Mouse (Mus musculus): ENCODE results near the gene Ttll12. TPM values are rescaled to one million over a fixed set of nuclear protein-coding genes. Genes with fewer than 3 reads are reported as not detected.

The Ttll12 gene
- total RNA-seq (2022), result 10 to 100 TPM in 3 of 4 experiments, 1 to 10 TPM in 1; 9.5 to 13.3 (median 11.7) TPM

DNA sequence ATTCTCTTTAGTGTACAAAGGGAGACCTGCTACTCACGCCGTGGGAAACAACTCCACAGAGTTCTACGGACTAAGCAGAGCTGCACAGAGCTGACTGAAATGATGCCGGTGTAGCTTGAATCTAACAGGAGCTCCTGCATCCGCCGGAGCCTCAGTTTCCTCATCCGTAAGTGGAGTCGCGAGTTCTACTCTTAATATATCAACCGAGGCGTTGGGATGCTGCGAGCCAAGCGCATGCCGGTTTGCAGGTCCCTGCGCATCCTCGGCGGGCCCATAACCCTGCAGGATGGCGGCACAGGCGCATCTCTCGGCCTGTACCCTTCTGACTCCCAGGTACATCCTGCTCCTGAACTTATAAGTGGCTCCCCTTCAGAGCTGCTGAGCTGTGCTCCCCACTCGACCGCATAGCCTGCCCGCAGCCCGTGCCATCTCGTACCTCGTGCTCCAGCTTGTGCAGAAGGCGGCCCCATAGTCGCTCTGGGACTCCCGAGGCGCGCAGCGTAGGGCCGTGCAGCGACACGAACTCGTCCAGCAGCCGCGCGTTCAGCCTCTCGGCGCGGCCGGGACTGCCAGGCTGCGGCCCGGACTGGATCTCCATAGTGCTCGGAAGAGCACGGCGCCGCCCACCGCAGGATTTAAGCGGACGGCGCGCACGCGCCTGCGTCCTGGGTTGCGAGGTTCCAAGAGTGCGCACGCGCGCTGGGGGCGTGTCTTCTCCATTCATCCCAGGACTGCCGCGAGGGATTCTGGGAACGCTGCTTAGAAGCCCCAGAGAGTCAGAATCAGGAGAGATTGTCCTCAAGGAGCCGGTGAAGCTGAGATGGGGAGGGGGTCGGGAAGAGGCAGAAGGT lies at the start of gene Ttll12:
Gene Ttll12 (minus strand): TSS at position 645 of the 851 bp plus-strand sequence.
- peak; percentile 89 to 96 for DNase-seq (ENCODE audit: low spot score in 2 of 2)

DNA sequence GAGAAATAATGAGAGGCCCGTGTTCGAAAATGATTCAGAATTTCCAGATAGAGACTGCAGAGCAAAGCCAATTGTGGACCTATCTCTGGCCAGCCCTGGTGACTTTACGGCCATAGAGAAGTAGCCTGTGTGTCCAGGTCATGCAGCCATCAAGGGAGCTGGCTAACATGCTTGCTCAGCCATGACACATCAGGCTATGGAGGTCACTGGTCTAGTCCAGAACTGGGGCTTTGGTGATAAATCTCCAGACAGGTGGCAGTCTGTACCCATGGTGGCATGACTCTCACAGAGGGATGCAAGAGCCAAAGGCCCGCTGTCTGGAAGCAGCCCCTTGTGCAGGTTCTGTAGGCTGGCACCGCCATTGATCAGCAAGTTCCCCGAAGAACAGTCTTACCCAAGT lies 47.6 kb upstream of the Ttll12 start:
- no peak for DNase-seq (ENCODE audit: low spot score in 2 of 2)

DNA sequence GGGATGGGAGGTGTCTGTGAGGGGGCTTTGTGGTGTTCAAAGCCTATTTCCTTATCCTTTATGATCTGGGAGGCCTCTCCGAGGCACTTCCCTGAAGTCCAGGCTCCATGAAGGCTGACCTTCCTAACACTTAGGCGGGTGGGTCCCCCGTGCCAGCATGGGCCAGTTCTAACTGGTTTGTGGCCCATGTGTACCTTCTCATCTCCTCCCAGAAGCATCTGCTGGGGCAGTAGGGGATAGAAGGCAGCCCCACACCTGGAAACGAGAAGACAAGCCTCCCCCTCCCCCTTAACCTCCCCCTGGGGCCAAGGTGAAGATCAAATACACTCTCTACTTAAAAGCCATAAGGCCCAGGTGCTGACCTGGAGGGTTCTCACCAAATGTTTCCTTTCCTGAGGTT lies 45.3 kb upstream of the Ttll12 start:
- DNase-seq (ENCODE audit: low spot score in 2 of 2), result no peak

DNA sequence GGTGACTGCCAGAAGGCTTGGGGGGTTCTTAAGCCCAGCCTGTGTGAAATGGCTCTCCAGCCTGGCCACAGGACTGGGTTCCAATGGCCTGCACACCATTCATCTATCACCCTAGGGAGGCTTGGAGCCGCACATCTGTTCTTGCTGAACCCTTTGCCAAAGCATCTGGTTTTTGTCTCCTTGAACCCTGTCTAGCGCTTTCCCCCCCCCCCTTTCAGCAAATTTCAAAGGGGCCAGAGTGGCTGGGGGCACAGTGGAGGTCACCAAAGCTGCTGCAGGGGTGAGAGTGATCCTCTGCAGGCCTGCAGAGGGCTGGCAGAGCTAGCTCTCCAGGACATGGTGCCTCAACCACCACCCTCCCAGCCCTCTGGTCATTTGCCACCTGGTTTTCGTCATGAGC lies 44.2 kb upstream of the Ttll12 start:
- no peak for DNase-seq (ENCODE audit: low spot score in 2 of 2)

DNA sequence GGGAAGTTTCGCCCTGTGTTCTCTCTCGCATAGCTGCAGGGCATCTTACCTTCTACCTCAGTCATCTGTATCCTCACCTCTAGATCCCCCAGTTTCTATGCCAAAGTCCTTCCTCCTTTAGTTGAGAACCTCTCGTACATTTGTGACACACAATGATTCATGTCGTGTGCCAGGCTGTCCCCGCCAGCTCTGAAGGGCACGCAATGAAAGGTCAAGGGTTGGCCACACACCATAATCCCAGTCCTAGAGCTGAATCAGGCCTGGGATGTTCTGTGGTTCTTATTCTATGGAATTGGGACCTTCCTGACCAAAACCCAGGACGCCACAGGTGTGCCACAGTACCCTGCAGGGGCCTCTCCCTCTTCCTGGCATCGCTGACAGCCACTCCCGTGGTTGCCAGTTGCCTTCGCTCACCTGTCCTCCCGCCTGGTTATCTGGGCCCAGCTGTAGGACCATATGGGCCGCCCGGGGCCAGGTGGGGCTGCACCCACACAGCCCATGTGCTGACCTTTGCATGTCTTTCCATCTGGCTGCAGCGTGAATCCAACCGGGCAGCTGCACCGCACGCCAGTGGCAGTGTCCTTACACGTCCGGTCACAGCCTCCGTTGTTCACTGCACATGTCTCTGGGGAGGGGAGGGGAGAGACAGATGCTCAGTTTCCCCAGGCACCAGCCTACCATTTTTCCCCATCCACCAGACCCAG lies 43.4 kb upstream of the Ttll12 start:
- no peak for DNase-seq (ENCODE audit: low spot score in 2 of 2)

DNA sequence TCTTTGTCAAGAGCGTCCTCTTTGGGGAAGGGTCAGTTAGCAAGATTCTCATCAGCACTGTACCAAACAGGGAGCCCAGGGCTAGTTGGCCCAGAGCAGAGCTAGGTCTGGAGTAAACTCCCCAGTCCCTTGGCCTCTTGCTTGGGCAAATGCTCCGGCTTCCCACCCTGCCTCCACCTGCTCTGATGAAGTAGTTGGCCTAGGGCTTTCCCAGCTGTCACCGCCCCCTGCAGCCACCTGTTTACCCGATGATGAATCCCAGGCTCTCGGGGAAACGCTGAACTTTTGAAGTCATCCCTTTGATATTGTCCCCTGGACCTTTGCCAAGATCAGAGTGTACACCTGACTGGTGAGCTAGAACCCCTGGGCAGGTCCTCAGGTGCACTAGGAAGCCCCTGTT lies 41.8 kb upstream of the Ttll12 start:
- DNase-seq (ENCODE audit: low spot score in 2 of 2), result no peak

DNA sequence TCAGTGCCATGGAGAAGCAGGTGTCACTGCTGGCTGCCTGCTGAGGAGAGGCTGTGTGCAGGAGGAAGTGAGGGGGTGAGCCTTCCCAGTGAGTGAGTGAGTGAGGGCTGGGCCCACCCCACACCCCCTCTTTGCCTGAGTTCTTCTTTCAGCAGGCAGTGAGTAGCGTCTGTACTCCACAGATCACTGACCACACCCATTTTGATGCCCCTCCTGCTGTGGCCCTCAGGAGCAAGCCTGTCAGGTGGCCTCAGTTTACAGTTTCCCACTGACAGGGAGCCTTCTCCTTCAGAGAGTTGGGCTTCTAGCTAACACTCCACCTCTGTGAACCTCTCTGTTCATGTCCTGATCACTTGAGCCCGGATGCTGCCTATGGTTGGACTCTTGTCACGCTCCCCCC lies 40.3 kb upstream of the Ttll12 start:
- DNase-seq (ENCODE audit: low spot score in 2 of 2), result no peak

DNA sequence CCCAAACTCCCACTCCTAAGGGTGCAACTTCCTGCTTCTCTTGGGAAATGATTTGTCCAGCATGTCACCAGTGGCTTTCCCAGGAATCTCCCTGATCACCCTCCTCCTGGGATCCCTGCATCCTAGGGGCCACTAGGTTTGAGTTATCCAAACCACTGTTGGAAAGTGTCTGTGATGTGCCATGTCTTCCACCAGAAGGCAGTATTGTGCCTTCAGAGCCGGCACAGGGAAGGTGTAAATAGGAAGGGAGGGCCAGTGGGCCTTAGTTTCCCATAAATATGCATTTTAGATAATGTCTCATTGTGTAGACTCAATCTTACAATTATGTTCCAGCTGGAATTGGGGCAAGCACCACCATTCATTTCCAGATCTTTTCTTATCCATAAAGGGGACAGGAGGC lies 39.1 kb upstream of the Ttll12 start:
- DNase-seq (ENCODE audit: low spot score in 2 of 2), result no peak

DNA sequence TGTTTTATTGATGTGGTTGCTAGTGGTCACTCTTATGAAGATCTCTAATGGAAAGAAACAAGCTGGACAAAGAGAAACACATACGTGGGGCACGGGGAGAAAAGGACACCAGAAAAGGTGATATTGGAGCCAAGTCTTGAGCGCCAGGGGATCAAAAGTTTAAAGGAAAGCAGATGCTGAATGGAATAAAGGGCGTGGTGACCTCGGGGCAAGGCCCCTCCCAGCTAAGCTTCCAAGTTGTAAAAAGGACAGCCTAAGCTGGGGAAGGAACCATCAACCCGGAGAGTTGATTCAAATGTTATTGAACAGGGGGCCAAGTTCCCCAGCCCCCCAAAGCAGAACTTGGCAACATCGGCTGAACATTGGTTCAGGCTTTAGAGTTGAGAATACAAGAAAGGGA lies 36.1 kb upstream of the Ttll12 start:
- no peak for DNase-seq (ENCODE audit: low spot score in 2 of 2)

DNA sequence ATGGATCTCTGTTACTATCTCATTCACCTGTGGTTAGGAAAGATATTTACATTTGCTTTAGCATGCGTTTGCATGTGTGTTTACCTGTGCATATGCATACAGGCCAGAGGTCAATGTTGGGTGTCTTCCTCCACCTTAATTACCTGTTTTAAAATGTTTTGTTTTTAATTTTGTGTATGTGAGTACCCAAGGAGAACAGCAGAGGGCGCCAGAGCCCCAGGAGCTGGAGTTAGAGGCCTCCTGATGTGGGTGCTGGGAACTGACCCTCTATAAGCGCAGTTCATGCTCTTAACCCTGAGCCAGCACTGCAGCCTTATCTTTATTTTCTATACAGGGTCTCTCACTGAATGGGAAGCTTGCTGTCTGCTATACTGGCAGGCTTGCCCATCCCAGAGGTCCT lies 34.8 kb upstream of the Ttll12 start:
- DNase-seq (ENCODE audit: low spot score in 2 of 2), result no peak

DNA sequence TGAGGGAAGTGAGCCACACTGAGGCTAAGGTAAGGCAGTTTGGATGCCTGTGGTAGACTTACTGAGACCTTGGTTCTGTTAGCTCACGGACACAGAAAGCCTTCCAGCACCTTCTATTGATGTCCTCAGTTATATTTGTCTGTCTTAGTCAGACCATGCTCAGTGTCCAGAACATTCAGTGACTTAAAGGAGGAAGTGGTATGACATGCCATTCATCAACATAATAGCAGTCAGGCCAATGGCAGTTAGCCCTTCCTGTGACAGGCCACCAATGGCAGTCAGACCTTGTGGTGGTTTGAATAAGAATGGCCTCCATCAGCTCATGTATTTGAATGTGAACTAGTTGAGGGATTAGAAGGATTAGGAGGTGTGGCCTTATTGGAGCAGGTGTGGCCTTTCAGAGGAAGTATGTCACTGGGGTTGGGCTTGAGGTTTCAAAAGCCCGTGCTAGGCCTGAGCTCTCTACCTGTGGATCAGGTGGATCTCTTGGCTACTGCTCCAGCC lies 31.2 kb upstream of the Ttll12 start:
- no peak for DNase-seq (ENCODE audit: low spot score in 2 of 2)

DNA sequence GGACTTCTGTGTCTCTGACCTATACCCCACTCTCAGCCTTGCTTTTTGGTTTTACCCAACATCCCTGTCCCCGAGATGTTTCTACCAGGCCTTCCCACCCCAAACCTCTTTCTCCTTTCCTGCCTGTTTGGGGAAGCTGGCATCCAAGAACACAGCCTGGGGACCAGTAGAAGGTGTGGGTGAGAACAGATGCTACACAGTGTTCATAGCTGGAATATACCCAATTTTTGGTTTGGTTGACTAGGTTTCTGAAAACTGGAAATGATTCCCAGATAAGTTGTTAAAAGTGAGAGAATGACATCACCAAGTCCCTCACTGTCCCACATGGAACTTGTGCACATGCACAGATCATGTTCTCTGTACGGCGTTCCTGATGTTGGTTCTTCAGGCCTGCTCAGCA lies 20.3 kb upstream of the Ttll12 start:
- peak; percentile 44 to 60 for DNase-seq (ENCODE audit: low spot score in 2 of 2)

DNA sequence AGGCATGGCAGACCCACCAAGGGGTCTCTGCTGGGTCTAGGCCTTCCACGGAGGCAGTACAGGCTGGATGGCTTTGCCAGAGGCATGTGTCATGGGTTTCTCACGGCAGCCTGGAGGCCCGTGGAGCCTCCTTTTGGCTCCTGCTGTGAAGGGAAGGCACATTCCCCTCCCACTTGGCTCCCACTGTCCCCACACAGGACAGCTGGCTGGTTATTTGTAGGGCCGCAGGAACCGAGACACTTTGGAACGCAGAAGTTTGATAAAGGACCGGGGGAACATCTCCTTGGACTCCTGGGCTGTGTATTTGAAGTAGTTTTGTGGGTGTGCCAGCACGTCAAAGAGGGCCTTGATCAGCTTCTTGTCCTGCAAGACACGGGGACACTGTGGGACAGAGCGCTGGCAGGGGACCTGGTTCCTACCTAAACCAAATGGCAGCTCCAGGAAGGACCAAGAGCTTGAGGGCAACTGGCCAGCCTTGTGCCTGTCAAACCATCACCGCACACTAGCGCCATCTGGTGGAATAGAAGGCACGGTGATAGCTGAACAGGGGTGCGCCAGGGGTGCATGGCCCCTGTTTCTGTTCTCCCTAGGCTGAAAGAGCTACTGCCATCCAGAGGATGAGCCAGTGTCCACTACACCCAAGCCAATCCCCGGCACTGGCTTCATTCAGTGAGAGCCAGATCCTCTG lies 12.3 kb upstream of the Ttll12 start:
- DNase-seq (ENCODE audit: low spot score in 2 of 2), result peak in 1 of 2 experiments; percentile 61

DNA sequence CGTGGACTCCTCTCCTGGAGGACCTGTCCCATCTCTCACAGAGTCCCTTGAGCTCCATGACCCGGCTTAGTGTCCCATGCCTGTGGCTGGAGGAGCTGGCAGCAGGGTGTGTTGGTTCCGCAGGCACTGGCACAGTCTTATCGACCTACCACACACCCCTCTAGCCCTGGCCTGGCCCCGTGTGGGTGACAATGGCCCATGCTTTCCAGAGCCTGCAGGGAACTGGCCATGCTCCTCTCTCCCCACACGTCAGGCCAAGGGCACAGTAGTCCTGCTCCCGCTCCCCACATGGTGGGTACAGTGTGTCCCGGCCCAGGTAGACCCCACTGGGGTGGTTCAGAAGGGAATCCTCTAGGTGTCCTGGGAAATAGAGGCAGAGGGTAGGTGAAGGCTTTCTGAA lies 11.7 kb upstream of the Ttll12 start:
- DNase-seq (ENCODE audit: low spot score in 2 of 2), result no peak

DNA sequence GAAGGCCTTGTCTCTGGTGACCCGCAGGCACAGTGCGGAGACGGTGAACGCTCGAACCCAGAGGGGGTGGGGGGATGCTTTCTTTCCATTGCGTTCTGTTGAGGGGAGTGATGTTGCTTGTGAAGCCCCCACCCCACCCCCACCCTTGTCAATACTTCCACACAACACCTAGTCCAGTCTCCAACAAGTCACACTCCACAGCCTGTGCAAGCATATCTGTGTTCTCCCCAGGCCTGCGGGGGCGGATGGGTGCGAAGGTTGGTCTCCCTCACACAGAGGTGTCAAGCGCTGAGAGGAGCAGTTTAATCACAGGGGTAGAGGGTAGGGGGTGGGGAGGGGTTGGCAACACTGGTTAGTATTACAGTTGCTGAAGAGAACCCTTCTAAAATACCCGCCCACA lies 11.3 kb upstream of the Ttll12 start:
- DNase-seq (ENCODE audit: low spot score in 2 of 2), result no peak

DNA sequence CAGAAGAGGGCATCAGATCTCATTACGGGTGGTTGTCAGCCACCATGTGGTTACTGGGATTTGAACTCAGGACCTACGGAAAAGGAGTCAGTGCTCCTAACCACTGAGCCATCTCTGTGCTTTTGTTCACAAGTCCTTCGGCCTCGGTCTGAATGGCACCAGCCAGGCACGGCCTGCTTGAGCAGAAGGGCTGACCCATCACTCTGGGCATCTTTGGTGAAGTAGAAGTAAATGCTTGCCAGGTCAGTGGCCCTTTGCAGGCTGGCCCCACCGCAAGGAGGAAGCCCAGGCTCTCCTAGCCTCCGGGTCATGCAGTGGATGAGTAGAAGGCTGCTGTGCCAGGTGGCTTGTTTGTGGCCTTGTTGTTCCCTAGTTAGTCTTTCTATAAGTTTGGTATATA lies 8.5 kb upstream of the Ttll12 start:
- DNase-seq (ENCODE audit: low spot score in 2 of 2), result no peak

DNA sequence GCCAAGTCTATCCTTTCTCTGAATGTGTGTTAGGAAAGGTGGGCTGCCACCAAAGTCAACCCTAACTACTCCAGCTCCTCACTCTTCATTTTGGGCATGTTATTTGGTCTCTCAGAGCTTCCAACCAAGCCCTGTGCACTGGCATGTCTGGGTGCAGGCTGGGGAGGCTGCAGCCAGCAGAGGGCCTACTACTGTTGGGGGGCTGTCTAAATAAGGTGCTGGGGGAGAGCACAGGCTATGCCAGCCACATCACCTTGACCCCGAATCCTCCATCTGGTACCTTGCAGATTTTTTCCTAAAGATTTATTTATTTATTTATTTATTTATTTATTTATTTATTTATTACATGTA lies 8.1 kb upstream of the Ttll12 start:
- no peak for DNase-seq (ENCODE audit: low spot score in 2 of 2)

DNA sequence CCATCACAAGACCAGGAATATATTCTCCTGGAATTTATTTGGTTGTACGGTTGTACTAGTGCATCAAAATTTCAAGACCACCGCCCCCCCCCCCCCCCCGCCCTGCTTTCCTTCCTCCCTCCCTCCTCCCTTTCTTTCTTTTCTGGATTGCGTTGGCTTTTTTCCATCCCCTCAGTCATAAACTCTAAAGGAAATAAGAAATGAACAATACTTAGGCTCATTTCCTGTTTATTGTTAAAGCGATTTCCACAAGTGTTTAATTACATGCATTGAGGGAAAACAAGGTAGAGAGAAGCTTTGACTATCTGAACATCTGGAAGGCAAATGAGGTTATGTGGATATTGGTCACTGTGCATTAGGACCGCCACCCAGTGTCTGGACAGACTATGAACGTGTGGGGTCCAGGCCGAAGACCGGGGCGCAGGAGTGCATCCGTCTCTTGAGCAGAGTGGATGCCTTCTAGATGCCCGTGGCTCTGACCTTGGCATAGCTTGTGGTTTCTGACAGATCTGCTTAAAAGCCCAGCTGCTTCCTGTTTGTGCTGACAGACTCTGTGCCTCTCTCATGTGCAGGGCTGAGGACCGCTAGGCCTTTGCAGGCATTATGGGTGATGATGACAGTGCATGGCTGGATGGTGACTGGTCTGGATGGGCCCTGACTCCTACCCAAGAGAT lies 7.6 kb upstream of the Ttll12 start:
- no peak for DNase-seq (ENCODE audit: low spot score in 2 of 2)

DNA sequence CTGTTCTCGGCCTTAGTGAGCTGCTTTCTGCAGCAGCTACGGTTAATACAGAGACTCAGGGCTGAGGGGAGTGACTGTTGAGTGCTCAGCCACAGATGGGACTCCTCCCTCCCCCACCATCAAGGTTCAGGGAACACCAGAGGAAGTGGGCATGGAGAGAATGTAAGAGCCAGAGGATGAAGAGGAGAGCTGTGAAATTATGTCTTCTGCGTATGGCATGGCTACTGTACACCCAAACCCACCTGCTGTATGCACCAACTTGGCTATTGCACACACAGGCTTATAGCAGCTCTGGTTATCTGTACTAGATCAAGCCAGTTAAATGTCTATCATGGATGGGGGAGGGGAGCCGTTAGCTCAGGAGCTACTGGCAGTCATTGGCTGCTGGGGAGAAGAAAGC lies 6.2 kb upstream of the Ttll12 start:
- no peak for DNase-seq (ENCODE audit: low spot score in 2 of 2)

DNA sequence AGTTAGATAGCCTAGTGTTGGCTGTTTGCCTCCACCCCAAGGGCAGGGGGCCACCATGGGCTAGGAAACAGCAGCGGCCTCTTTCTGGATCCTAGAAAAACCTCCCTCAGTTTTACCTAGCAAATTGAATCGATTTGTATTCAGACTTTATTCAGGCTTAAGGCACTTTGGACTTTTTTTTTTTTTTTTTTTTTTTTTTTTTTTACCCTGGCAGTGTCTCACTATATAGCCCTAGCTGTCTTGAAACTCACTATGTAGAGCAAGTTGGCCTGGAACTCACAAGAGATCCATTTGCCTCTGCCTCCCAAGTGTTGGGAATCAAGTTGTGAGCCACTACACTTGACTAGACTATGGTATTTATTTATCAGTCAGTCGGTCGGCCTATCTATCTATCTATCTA lies 1.9 kb upstream of the Ttll12 start:
- DNase-seq (ENCODE audit: low spot score in 2 of 2), result no peak

DNA sequence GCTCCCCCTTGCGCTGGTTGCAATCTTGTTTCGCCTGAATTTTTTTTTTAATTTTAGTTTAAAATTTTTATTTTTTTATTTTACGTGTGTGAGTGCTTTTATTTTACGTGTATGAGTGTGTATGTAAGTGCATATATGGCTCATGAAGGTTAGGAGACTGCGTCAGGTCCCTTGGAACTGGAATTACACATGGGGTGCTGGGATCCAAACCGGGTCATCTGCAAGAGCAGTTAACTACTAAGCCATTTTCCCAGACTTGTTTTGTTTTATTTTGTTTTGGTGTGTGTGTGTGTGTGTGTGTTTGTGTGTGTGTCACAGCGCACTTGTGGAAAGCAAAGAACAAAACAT lies 381 bp upstream of the Ttll12 start:
- no peak for DNase-seq (ENCODE audit: low spot score in 2 of 2)
